Mouse (Mus musculus) C2C12 (cell line): ENCODE measurements around the gene Smox. TPM values are rescaled to one million over a fixed set of nuclear protein-coding genes. Genes with fewer than 3 reads are reported as not detected.

Experiments used
- H3K27me3 ChIP-seq: one replicate; pipeline ENCODE4 v1.6.1; 2011; ENCODE audit not compliant: control insufficient read depth, insufficient read depth, insufficient read length
- H3K36me3 ChIP-seq: one replicate; pipeline ENCODE4 v1.6.1; 2011; ENCODE audit not compliant: control insufficient read depth, insufficient read depth
- H3K4me3 ChIP-seq: one replicate; pipeline ENCODE4 v1.5.1; 2011; ENCODE audit warnings: mild to moderate bottlenecking, control low read depth; ENCODE audit not compliant: poor library complexity, insufficient read depth, severe bottlenecking
- H3K79me2 ChIP-seq: one replicate; pipeline ENCODE4 v1.6.1; 2011; ENCODE audit not compliant: control insufficient read depth, insufficient read depth
- H3K79me3 ChIP-seq: one replicate; pipeline ENCODE4 v1.6.1; 2011; ENCODE audit warnings: low read depth, control low read depth
- H3ac ChIP-seq: one replicate; pipeline ENCODE3; 2011; ENCODE audit warnings: low read depth; ENCODE audit not compliant: control insufficient read depth, insufficient read length
- CEBPB ChIP-seq: IDR thresholded peaks from one replicate; pipeline ENCODE4 v1.6.1; 2011; ENCODE audit warnings: low read depth, mild to moderate bottlenecking, control low read depth, moderate library complexity
- CTCF ChIP-seq: IDR thresholded peaks from one replicate; pipeline ENCODE4 v1.5.1; 2011; ENCODE audit not compliant: control insufficient read depth, insufficient read depth, insufficient read length
- FOSL1 ChIP-seq: IDR thresholded peaks from one replicate; pipeline ENCODE4 v1.8.0; 2011; ENCODE audit warnings: mild to moderate bottlenecking, low read length; ENCODE audit not compliant: poor library complexity, insufficient read depth, severe bottlenecking
- MAX ChIP-seq: IDR thresholded peaks from one replicate; pipeline ENCODE4 v1.6.1; 2011; ENCODE audit warnings: mild to moderate bottlenecking, control low read depth
- MYOD1 ChIP-seq: IDR thresholded peaks from one replicate; pipeline ENCODE4 v1.6.1; 2011; ENCODE audit warnings: low read depth; ENCODE audit not compliant: control insufficient read depth, insufficient read length
- MYOG ChIP-seq: IDR thresholded peaks from one replicate; pipeline ENCODE4 v1.6.1; 2011; ENCODE audit not compliant: control insufficient read depth, insufficient read length; ENCODE audit errors: extremely low read depth
- USF1 ChIP-seq: IDR thresholded peaks from one replicate; pipeline ENCODE4 v1.6.1; 2011; ENCODE audit warnings: low read depth, mild to moderate bottlenecking, control low read depth, moderate library complexity
- polyA plus RNA-seq: library from polyadenylated mRNA; unstranded; fragments of >200 nt; fragmentation: generic; extraction: Trizol; gene quantifications from one replicate; pipeline ENCODE4 v1.2.1, GENCODE M21; 2012; ENCODE audit warnings: missing spikeins

Gene Smox
- polyA plus RNA-seq, 1 experiment, result 44.7 TPM

DNA sequence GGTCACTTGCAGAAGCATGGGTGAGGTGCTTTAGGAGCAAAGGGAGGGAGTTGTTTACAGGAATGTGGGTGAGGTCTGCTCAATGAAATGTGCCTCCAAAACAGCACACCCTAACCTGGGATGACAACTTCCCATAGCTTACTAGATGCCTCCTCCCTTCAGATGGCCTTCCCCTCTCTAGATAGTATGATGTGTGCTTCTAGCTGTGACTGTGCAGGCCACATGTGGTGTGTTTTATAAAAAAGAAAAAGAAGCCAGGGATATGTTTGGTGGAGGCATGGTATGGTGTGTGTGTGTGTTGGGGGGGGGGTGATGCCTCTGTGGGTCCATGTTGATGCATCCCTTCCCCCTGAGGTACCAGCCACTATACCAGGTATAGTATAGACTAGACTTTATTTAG is 42.9 kb upstream of the Smox start:
- H3K27me3 ChIP-seq, result no peaks in the 10 kb centered on the region
- no peak overlapping the region for H3ac ChIP-seq
- no peaks in the 10 kb centered on the region for H3K79me2 ChIP-seq
- H3K36me3 ChIP-seq, result no peaks in the 10 kb centered on the region
- no peak overlapping the region for H3K4me3 ChIP-seq
- TF ChIP-seq FOSL1 (no peak), MYOD1 (no peak), MAX (no peak), MYOG (no peak), USF1 (no peak)
- no peaks in the 10 kb centered on the region for H3K79me3 ChIP-seq

- H3K4me3 ChIP-seq, result no peak overlapping the region
- H3K79me3 ChIP-seq, result no peaks in the 10 kb centered on the region
- no peak overlapping the region for H3ac ChIP-seq
- TF ChIP-seq MYOD1 (no peak), CTCF (no peak), FOSL1 (no peak), CEBPB (no peak), MYOG (no peak), MAX (no peak), USF1 (no peak)
- no peaks in the 10 kb centered on the region for H3K27me3 ChIP-seq
- no peaks in the 10 kb centered on the region for H3K36me3 ChIP-seq
- no peaks in the 10 kb centered on the region for H3K79me2 ChIP-seq
Measured at GRCm38 (mm10) chr2:131449720-131450119, 41.6 kb upstream of the Smox start.

DNA sequence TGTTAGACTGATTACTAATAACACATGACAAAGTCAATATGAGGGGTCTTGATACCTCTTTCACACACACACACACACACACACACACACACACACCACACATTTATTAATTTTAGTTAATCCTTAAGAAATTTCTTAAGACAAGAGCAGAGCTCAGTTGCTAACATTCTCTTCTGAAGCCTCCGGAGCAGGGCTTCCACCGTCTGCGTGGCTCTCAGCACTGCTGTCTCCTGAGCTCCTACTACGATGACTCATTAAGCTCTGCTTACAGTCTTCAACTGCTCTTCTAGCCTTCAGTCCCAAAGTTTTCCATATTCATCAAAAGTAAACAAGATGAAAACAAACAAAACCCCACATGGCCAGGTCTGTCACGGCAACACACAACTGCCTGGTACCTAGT is 40.8 kb upstream of the Smox start:
- H3K4me3 ChIP-seq, result no peak overlapping the region
- H3K79me3 ChIP-seq, result no peaks in the 10 kb centered on the region
- TF ChIP-seq USF1 (no peak), MAX (no peak), FOSL1 (no peak), MYOD1 (no peak), MYOG (no peak)

DNA sequence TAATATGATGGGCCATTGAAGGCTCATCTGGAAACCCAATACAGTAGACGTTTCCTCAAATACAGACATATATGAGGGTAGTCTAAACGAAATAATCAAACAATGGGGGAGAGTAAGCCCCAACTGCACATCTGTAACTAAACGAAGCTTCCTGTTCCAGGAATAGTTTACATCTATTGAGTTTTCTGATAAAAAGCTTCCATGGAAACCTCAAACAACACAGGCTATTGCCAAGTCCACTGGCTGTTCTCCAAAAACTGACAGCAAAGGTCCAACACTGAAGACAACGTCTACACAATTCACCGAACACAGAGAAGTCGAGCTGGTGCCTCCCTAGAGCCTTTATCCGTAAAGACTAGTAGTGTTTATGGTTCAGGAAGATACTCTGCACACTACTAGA is 33.6 kb upstream of the Smox start:
- Histone ChIP-seq H3K27me3 (no peaks in the 10 kb centered on the region), H3K4me3 (no peak overlapping the region), H3K79me2 (no peaks in the 10 kb centered on the region), H3K36me3 (no peaks in the 10 kb centered on the region), H3K79me3 (no peaks in the 10 kb centered on the region), H3ac (no peak overlapping the region)
- TF ChIP-seq FOSL1, result no peak
- no peak for TF ChIP-seq MAX
- no peak for TF ChIP-seq MYOD1
- no peak for TF ChIP-seq MYOG
- no peak for TF ChIP-seq CTCF

More for the DNA sequence above, 40.8 kb upstream of the Smox start:
- H3K27me3 ChIP-seq, result no peaks in the 10 kb centered on the region
- no peaks in the 10 kb centered on the region for H3K79me2 ChIP-seq
- H3ac ChIP-seq, result no peak overlapping the region
- H3K36me3 ChIP-seq, result no peaks in the 10 kb centered on the region

DNA sequence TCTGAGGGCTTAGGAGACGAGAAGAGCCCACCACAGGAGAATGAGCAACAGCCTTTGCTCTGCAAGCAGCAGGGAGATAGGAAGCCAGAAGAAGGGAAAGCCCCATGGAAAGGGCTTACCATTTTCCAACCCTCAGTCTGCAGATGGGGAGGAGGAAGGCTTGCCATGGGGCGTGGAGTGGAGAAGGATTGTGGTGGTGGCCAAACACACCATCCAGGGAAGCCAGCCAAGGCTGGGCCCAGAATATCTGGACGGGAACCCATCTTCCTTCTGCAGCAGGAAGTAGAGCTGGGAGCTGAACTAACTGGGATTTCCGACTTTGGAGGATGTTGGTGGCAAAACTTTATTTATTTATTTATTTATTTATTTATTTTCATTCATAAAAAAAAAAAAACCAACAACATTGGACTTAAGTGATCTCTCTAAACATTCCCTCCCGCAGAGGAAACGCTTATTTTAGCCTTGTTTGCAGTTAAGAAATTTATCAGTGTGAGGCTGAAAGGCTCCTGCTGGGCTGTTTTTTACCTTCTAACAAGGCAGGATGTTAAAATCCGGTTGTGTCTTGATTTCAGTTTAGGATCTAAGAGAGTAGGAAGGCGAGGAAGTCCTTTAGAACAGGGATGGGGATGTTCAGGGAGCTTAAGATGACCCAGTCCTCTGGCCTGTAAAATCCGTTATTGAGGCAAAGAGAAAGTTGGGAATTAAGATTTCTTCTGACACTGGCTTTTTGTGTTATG is 30.2 kb upstream of the Smox start:
- H3K4me3 ChIP-seq, result no peak overlapping the region
- H3K36me3 ChIP-seq, result no peaks in the 10 kb centered on the region
- H3K79me2 ChIP-seq, result no peaks in the 10 kb centered on the region
- no peak overlapping the region for H3ac ChIP-seq
- H3K79me3 ChIP-seq, result no peaks in the 10 kb centered on the region
- TF ChIP-seq USF1 (no peak), CTCF (no peak), MYOD1 (no peak), MYOG (no peak), CEBPB (no peak), MAX (no peak), FOSL1 (no peak)
- H3K27me3 ChIP-seq, result no peaks in the 10 kb centered on the region

DNA sequence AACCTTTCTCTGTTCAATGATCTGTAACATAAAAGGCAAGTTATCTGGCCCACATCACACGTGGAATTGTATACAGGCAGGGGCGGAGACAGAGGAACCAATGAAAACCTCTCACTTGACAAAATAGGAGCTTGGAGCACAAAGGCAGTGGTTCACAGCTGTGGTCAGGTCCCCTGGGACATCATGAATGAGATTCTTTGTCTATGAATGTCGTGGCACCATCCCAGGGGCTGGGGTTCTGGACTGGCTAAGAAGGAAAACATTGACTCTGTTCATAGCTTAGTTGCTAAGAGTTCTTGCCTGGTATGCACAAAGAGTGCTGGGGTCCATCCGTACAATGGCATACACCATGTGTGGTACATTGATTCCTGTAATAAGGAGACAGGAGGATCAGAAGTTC is 28.3 kb upstream of the Smox start:
- no peak overlapping the region for H3ac ChIP-seq
- H3K36me3 ChIP-seq, result no peaks in the 10 kb centered on the region
- H3K79me3 ChIP-seq, result no peaks in the 10 kb centered on the region
- no peak overlapping the region for H3K4me3 ChIP-seq
- no peaks in the 10 kb centered on the region for H3K27me3 ChIP-seq
- no peaks in the 10 kb centered on the region for H3K79me2 ChIP-seq
- TF ChIP-seq MAX (peak; percentile 82), CTCF (no peak)
